Mouse (Mus musculus) kidney, embryonic 14.5 days (tissue): Measurements from ENCODE around the gene Sugct. TPM values are rescaled to one million over a fixed set of nuclear protein-coding genes. Genes with fewer than 3 reads are reported as not detected.
A peak's percentile ranks its signal among the peaks of the same experiment; 100 is the strongest.

Experiments used
- ATAC-seq: fragments of 200-750 bp; cut with Nextera tagmentation; 2 replicates; pipeline ENCODE4 v1.8.0; 2017; ENCODE audit warnings: moderate number of reproducible peaks, mild to moderate bottlenecking, moderate TSS enrichment, moderate library complexity; ENCODE audit not compliant: low FRiP score, low TSS enrichment
- H3K27ac ChIP-seq: fragments of 300-500 bp; sonication (generic); 2 replicates; pipeline ENCODE4 v1.5.1; 2014; ENCODE audit warnings: low read depth, mild to moderate bottlenecking, low read length, moderate library complexity, mixed read lengths
- H3K27me3 ChIP-seq: fragments of 300-500 bp; sonication (generic); 2 replicates; pipeline ENCODE4 v1.6.1; 2014; ENCODE audit warnings: mild to moderate bottlenecking, low read length; ENCODE audit not compliant: control insufficient read depth, insufficient read depth
- H3K36me3 ChIP-seq: fragments of 300-500 bp; sonication (generic); 2 replicates; pipeline ENCODE4 v1.6.1; 2014; ENCODE audit warnings: low read length, mixed read lengths; ENCODE audit not compliant: control insufficient read depth, insufficient read depth
- H3K4me1 ChIP-seq: fragments of 300-500 bp; sonication (generic); 2 replicates; pipeline ENCODE4 v1.6.1; 2014; ENCODE audit warnings: low read length, mixed read lengths; ENCODE audit not compliant: control insufficient read depth, insufficient read depth
- H3K4me2 ChIP-seq: fragments of 300-500 bp; sonication (generic); replicated peaks from 2 replicates; pipeline ENCODE4 v1.6.1; 2014; ENCODE audit warnings: low read depth, mild to moderate bottlenecking, low read length
- H3K4me3 ChIP-seq: fragments of 300-500 bp; sonication (generic); 2 replicates; pipeline ENCODE4 v1.5.1; 2014; ENCODE audit warnings: mild to moderate bottlenecking, low read length
- H3K9ac ChIP-seq: fragments of 300-500 bp; sonication (generic); 2 replicates; pipeline ENCODE4 v1.6.1; 2014; ENCODE audit warnings: low read depth, mild to moderate bottlenecking, low read length, moderate library complexity
- H3K9me3 ChIP-seq: fragments of 300-500 bp; sonication (generic); 2 replicates; pipeline ENCODE4 v1.6.1; 2016; ENCODE audit warnings: low read length; ENCODE audit not compliant: control insufficient read depth
- WGBS: fragments of 180-500 bp; shearing (Covaris S2); extraction: QIAGEN DNeasy Blood & Tissue Kit; methylation state at CpG from one replicate; pipeline ENCODE4 v1.1.7; 2014; 5-methylcytosine and 5-hydroxymethylcytosine counted together
- polyA plus RNA-seq: library from polyadenylated mRNA; unstranded; fragments of >200 nt; fragmentation: Nextera tagmentation; extraction: Ambion mirVana; gene quantifications from 2 replicates; pipeline ENCODE4 v1.2.1, GENCODE M21; 2014

The Sugct gene
- polyA plus RNA-seq, 1 experiment from 2014 or later = 6.9 TPM

- Histone ChIP-seq H3K9me3 (no peaks in the 10 kb centered on the region), H3K4me2 (no peak overlapping the region), H3K4me1 (no peaks in the 10 kb centered on the region), H3K4me3 (no peak overlapping the region), H3K27me3 (no peaks in the 10 kb centered on the region), H3K9ac (no peak overlapping the region), H3K36me3 (no peaks in the 10 kb centered on the region), H3K27ac (no peak overlapping the region)
- ATAC-seq = no peak
- 87% methylated on average over 2 of the region's 2 CpGs for WGBS
These were observed 668.4 kb downstream of the Sugct start for GRCm38 (mm10) chr13:17027001-17027400.

- H3K27me3 ChIP-seq = no peaks in the 10 kb centered on the region
- no peaks in the 10 kb centered on the region for H3K36me3 ChIP-seq
- no peak overlapping the region for H3K27ac ChIP-seq
- no peaks in the 10 kb centered on the region for H3K4me1 ChIP-seq
- WGBS = 88% methylated on average over 2 of the region's 2 CpGs
- no peaks in the 10 kb centered on the region for H3K9me3 ChIP-seq
- no peak for ATAC-seq
- H3K4me3 ChIP-seq = no peak overlapping the region
- no peak overlapping the region for H3K4me2 ChIP-seq
- no peak overlapping the region for H3K9ac ChIP-seq
These were observed 698.9 kb downstream of the Sugct start for GRCm38 (mm10) chr13:16996464-16996863.

GRCm38 (mm10) chr13:16995321-16995720 lies 700.0 kb downstream of the Sugct start:
- ATAC-seq = no peak
- no peak overlapping the region for H3K9ac ChIP-seq
- no peak overlapping the region for H3K4me2 ChIP-seq
- WGBS = 72% methylated on average over 3 of the region's 3 CpGs
- H3K27ac ChIP-seq = no peak overlapping the region
- H3K36me3 ChIP-seq = no peaks in the 10 kb centered on the region
- H3K27me3 ChIP-seq = no peaks in the 10 kb centered on the region
- H3K4me1 ChIP-seq = no peaks in the 10 kb centered on the region
- no peaks in the 10 kb centered on the region for H3K9me3 ChIP-seq
- H3K4me3 ChIP-seq = no peak overlapping the region

GRCm38 (mm10) chr13:16977743-16978142 lies 717.6 kb downstream of the Sugct start:
- no peak overlapping the region for H3K4me2 ChIP-seq
- no peaks in the 10 kb centered on the region for H3K9me3 ChIP-seq
- no peaks in the 10 kb centered on the region for H3K27me3 ChIP-seq
- H3K4me3 ChIP-seq = no peak overlapping the region
- no peak overlapping the region for H3K27ac ChIP-seq
- WGBS = 66% methylated on average over 6 of the region's 6 CpGs
- ATAC-seq = no peak
- H3K9ac ChIP-seq = no peak overlapping the region
- H3K4me1 ChIP-seq = no peaks in the 10 kb centered on the region
- H3K36me3 ChIP-seq = no peaks in the 10 kb centered on the region

GRCm38 (mm10) chr13:16971277-16971676 lies 724.1 kb downstream of the Sugct start:
- Histone ChIP-seq H3K36me3 (no peaks in the 10 kb centered on the region), H3K4me1 (no peaks in the 10 kb centered on the region), H3K4me2 (no peak overlapping the region), H3K27me3 (no peaks in the 10 kb centered on the region), H3K9me3 (no peaks in the 10 kb centered on the region), H3K9ac (no peak overlapping the region), H3K27ac (no peak overlapping the region), H3K4me3 (no peak overlapping the region)
- ATAC-seq = no peak
- WGBS = 88% methylated on average over 2 of the region's 2 CpGs

GRCm38 (mm10) chr13:16968995-16969394 lies 726.4 kb downstream of the Sugct start:
- H3K9ac ChIP-seq = no peak overlapping the region
- no peak overlapping the region for H3K4me3 ChIP-seq
- no peak overlapping the region for H3K4me2 ChIP-seq
- no peak overlapping the region for H3K27ac ChIP-seq
- H3K27me3 ChIP-seq = no peaks in the 10 kb centered on the region
- H3K4me1 ChIP-seq = no peaks in the 10 kb centered on the region
- no peaks in the 10 kb centered on the region for H3K36me3 ChIP-seq
- 84% methylated on average over 5 of the region's 5 CpGs for WGBS
- ATAC-seq = no peak
- no peaks in the 10 kb centered on the region for H3K9me3 ChIP-seq

GRCm38 (mm10) chr13:16964823-16965475 lies 730.4 kb downstream of the Sugct start:
- WGBS = 82% methylated on average over 4 of the region's 4 CpGs
- H3K4me3 ChIP-seq = no peak overlapping the region
- H3K9ac ChIP-seq = no peak overlapping the region
- no peaks in the 10 kb centered on the region for H3K27me3 ChIP-seq
- no peaks in the 10 kb centered on the region for H3K9me3 ChIP-seq
- no peak for ATAC-seq
- H3K4me1 ChIP-seq = no peaks in the 10 kb centered on the region
- no peaks in the 10 kb centered on the region for H3K36me3 ChIP-seq
- no peak overlapping the region for H3K27ac ChIP-seq
- no peak overlapping the region for H3K4me2 ChIP-seq

- Histone ChIP-seq H3K9me3 (no peaks in the 10 kb centered on the region), H3K4me3 (no peak overlapping the region), H3K27me3 (no peaks in the 10 kb centered on the region), H3K4me2 (no peak overlapping the region), H3K36me3 (no peaks in the 10 kb centered on the region), H3K27ac (no peak overlapping the region), H3K9ac (no peak overlapping the region), H3K4me1 (no peaks in the 10 kb centered on the region)
- peak; percentile 43; the same call in 1 of the 2 replicates for ATAC-seq
- 49% methylated on average over 4 of the region's 4 CpGs for WGBS
These were observed 743.3 kb downstream of the Sugct start for GRCm38 (mm10) chr13:16952045-16952444.

GRCm38 (mm10) chr13:16939466-16939811 lies 755.9 kb downstream of the Sugct start:
- H3K9me3 ChIP-seq = no peaks in the 10 kb centered on the region
- no peak for ATAC-seq
- no peak overlapping the region for H3K9ac ChIP-seq
- H3K4me1 ChIP-seq = no peaks in the 10 kb centered on the region
- H3K27me3 ChIP-seq = no peaks in the 10 kb centered on the region
- no peak overlapping the region for H3K4me2 ChIP-seq
- no peak overlapping the region for H3K27ac ChIP-seq
- H3K36me3 ChIP-seq = no peaks in the 10 kb centered on the region
- WGBS = 95% methylated on average over 5 of the region's 5 CpGs
- no peak overlapping the region for H3K4me3 ChIP-seq
